Mouse (Mus musculus): ENCODE data around the gene Ifit1.

- peak; percentile 98 for TF ChIP-seq CTCF (conservative IDR thresholded peaks at IDR 0.05; ENCODE audit: low read length)
- TF ChIP-seq POU5F1 (IDR thresholded peaks at IDR 0.05; ENCODE audit: borderline replicate concordance, low read length) = no peak
- TF ChIP-seq NANOG (IDR thresholded peaks at IDR 0.05; ENCODE audit: borderline replicate concordance, low read length) = no peak
These were observed 25.5 kb downstream of the Ifit1 start for GRCm38 (mm10) chr19:34666127-34666526.

All from E14TG2a.4 (cell line).